Mouse (Mus musculus) large intestine, adult 2 months (tissue): ENCODE measurements at regions not wholly inside any gene's neighbourhood (a gene's known extent, or its start where the extent isn't known, plus 50 kb on each side); places are given as distances from the start of the nearest gene placed in this dataset.

Experiments
- DNase-seq: peaks from one replicate; pipeline ENCODE4 v3.0.0-alpha.2; 2012; ENCODE audit warnings: low read depth, low spot score
- WGBS: fragments of 180-500 bp; shearing (Covaris S2); methylation state at CpG from one replicate; pipeline ENCODE4 v1.1.7; 2018; 5-methylcytosine and 5-hydroxymethylcytosine counted together

DNA sequence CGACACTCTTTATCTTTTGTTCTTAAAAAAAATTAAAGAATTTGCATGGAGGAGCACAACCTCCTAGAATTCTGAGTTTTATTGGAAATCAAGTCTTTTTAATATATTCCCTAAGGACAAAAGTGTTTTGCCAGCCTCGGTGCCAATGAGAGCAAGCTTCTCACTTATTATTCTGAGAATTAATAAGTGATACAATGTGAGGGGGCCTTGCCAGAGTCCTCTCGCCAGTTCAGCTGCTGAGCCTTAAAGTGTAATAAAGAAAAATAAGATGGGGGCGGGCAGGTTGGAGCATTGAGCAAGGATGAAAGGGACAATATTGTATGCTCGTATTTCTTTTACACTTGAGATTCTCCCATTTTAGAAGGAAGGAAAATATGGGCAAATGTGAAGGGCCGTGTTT, 79.2 kb upstream of the Tsc22d2 start:
- WGBS, result 86% methylated on average over 6 of the region's 6 CpGs
- DNase-seq, result no peak

DNA sequence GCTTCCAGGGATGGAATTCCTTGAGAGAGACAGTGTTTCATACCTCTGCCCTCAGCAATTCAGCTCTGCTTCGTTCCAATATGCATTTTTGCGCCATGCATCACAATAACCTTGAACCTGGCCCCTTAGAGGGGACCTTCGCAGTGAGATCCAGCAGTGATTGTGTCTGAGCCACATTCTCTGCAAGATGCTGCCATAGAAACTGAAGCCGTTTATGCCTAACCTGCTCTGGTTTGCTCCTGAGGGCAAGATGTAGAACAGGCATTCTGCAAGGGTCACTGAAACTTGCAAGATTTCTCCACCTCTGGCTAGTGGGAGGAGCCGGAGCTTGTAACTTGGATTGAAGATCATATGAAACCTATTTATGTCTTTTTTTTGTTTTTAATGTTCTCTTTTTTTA, 78.4 kb upstream of the Tsc22d2 start:
- no peak for DNase-seq
- 62% methylated on average over 5 of the region's 5 CpGs for WGBS

DNA sequence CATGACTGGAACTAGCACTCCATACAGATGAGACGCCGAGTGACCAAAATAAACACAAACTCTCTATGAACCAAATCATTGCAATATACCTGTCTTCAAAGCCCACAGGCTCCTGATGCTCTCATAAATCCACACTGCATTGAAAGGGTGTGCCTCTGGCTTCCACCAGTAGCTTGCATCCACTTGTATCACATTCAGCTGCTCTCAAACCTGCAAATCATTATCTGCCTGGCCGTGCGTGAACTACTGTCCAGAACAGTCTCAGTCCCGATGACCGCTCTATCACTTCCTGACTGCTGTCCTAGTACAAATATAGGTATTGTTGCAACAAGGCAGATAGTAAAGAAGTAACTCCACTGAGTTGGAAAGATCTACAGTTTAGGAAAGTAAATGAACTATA, 77.9 kb upstream of the Tsc22d2 start:
- 73% methylated on average over 6 of the region's 6 CpGs for WGBS
- DNase-seq, result no peak

DNA sequence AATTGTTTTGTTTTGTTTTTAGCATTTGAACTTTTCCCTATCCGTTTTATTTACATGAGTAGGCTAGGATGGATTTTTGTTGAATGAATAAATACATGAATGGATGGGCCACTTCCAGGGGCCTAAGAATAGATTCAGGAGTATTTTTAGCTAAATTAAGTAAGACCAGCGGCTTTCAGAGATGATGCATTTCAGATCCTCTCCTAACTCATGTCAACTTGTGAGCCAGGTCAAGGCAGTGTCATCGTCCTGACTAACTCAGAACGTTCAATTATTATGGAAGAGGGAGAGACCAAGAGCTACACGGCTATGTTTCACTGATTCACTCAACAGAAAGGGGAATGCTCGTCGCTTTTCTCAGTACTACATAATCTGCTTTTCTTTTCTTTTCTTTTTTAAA, 75.5 kb upstream of the Tsc22d2 start:
- 75% methylated on average over 7 of the region's 7 CpGs for WGBS
- no peak for DNase-seq

DNA sequence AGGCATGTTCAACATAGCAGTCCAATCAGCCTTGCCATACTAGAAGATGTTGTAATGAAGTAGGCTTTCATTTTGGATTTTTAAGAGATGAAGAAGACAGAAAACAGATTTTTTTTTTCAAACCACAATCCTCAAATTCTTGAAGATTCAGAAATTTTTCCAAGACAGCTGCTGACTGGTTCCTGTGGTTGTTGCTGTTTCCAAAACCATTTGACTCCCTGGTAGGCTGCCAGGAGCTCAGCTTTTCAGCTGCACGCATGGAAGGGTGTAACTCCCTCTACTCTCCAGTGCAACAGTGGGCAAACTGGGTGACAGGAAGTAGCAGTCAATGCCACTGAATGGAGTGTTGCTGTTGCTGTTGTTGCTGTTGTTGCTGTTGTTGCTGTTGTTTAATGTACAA, 72.4 kb upstream of the Tsc22d2 start:
- no peak for DNase-seq
- 69% methylated on average over 1 of the region's 1 CpGs for WGBS

DNA sequence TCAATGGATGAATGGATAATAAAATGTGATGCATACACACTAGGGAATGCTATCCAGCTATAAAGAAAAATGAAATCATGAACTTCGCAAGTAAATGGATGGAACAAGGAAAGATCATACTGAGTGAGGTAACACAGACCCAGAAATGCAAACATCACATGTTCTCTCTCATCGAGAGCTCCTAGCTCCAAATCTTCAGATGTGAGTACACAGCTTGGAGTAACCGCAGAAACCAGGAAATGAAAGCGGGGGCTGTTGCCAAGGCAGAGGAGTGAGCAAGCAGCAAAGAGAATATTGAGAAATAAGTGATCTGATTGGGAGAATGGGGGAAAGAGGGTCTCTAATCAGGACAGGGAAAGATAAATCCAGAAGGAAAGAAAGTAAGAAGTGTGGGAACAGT, 52.0 kb upstream of the Tsc22d2 start:
- WGBS, result 52% methylated on average over 4 of the region's 4 CpGs
- no peak for DNase-seq

DNA sequence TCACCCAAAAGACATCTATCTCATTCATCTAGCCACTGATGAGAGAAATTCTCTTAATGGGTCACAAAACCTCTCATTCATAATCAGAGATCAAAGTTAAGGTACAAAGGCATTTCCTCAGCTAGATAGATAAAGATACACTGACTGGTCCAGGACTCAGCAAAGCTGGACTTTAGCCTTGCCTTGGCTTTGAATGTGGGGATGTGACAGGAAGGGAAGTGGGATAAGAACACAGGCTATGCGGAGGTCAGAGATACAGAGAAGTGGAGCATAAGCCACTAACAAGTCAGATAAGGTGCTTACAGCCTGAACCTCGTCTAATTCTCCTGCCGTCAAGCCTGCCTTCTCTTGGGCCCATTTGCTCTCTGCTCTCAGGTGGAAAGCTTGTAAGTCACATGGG, 50.0 kb upstream of the Tsc22d2 start:
- WGBS, result 80% methylated on average over 3 of the region's 3 CpGs
- no peak for DNase-seq
